Mouse (Mus musculus): ENCODE data around the gene Emc8.

Emc8 gene

GRCm38 (mm10) chr8:120668374-120668905, at the start of gene Emc8:
Gene Emc8 (minus strand): TSS chr8:120668573.
- no peak for DNase-seq (ENCODE audit: low read depth, low spot score)

DNA sequence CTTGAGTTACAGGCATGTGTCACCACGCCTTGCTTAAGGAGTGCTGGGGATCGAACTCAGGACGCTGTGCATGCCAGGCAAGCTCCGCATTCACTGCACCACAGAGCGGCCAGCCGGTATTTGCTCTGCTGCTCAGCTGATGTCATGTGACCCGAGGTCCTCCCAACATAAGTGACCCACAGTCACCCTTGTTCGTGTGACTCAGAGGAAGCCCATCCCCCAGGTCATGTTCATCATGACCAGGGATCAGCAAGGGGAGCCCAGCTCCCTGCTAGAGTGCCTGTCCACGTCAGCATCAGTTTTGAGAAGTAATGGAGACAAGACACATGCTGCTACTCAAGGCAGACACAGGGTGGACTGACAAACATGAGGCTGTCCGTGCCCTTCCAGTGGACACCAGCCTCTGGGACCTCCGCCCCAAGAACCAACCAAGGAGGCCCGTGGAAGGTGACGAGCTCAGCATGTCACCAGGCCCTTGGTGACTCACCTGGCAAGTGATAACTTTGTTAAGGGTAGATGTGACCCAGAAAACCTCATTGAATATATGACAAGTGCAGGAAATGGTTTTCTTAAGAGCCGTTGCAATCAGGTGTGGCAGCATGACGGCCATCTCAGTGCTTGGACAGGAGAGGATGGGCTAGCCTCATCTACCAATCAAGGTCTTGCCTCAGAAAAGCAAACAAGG, 47.8 kb upstream of the Emc8 start:
- DNase-seq (ENCODE audit: low read depth, low spot score): no peak

DNA sequence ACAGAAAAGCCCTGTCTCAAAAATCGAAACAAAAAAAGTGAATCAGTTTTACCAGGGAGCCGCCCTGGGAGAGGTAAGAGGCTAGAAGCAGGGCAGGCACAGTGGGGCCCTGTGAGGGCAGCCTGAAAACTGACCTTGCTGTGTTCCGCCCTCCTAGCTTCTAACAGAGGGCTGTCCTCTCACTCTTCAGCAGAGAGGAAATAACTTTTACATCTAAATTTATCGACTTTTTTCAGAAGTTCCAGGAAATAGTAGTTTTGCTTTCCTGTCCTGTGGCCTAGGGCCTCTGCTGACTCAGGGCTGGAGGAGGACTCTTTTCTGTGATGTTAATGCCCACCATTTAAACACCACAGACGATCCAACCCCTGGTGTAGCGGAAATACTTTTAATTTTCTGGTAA, 46.8 kb upstream of the Emc8 start:
- DNase-seq (ENCODE audit: low read depth, low spot score): no peak

- no peak for DNase-seq (ENCODE audit: low read depth, low spot score)
Observed at GRCm38 (mm10) chr8:120709176-120709575, 40.8 kb upstream of the Emc8 start.

DNA sequence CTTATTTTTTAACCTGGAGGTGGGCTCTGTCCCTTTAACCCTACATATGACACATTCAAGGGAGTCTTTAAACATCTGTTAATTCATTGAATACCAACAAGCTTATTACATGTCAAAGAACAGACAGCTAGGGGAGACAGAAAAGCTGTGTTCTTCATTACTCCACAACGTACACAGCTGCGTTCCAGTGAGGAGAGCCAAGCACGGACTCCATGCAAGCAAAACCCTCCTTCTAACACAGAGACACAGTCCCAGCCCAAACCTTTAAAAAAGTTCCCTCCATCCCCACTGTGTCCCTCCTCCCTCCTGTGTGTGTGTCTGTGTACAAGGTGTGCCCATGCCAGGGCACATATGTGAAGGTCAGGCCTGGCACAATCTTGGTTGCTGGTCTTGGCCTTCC, 37.8 kb upstream of the Emc8 start:
- DNase-seq (ENCODE audit: low read depth, low spot score): no peak

- no peak for DNase-seq (ENCODE audit: low read depth, low spot score)
Observed at GRCm38 (mm10) chr8:120705163-120705562, 36.8 kb upstream of the Emc8 start.

GRCm38 (mm10) chr8:120704203-120704602, 35.8 kb upstream of the Emc8 start:
- no peak for DNase-seq (ENCODE audit: low read depth, low spot score)

DNA sequence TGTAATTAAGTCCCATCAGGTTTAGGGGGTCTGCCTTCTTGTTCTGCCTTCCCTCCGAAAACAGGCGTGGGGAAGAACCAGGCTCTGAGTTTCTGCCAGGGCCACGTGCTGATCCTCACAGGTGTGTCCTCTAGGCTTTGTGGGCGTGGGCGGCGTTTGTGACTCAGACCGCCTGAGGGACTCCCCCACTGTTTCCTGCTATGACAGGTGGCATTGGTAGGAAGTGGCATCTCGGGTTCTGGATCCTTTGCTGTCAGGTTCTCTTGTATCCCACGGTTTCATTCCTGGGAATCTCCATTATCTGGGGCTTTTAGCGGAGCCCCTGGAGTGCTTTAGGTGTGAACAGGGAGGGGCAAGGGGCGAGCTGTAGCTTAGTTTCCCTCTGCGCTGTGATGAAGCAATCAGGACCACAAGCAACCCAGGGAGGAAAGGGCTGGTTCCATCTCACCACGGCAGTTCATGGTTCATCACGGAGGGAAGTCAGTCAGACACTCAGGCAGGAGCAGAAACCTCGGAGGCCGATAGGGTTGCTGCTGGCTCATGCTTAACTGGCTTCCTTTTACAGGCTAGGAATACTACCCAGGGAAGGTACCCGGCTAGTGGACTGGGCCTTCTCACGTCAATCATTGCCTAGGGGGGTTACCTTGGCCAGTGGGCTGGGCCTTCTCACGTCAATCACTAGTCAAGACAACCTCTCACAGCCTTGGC, 33.5 kb upstream of the Emc8 start:
- DNase-seq (ENCODE audit: low read depth, low spot score): no peak

- DNase-seq (ENCODE audit: low read depth, low spot score): no peak
Observed at GRCm38 (mm10) chr8:120700053-120700452, 31.7 kb upstream of the Emc8 start.

GRCm38 (mm10) chr8:120699565-120699964, 31.2 kb upstream of the Emc8 start:
- no peak for DNase-seq (ENCODE audit: low read depth, low spot score)

GRCm38 (mm10) chr8:120699079-120699478, 30.7 kb upstream of the Emc8 start:
- no peak for DNase-seq (ENCODE audit: low read depth, low spot score)

DNA sequence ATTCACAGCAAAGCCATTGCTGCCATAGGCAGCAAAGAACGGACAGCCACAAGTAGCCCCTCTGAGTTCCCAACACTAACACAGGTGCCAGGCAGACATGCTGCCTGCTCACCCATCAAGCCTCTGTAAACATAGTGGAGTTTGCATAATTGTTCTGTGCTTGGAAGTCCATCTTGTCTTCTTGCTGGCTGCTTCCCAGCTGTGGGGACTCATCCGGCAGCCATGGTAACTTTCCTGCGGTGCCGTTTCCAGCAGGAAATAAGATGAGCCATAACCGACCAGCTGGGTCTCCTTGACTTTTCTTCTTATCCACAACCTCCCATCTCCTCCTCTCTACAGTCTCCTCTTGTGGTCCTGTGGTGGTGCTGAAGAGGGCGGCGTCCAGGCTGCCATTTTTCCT, 30.1 kb upstream of the Emc8 start:
- DNase-seq (ENCODE audit: low read depth, low spot score): no peak

GRCm38 (mm10) chr8:120697979-120698272, 29.6 kb upstream of the Emc8 start:
- no peak for DNase-seq (ENCODE audit: low read depth, low spot score)

- DNase-seq (ENCODE audit: low read depth, low spot score): no peak
Observed at GRCm38 (mm10) chr8:120697154-120697978, 29.0 kb upstream of the Emc8 start.

GRCm38 (mm10) chr8:120696401-120697153, 28.2 kb upstream of the Emc8 start:
- no peak for DNase-seq (ENCODE audit: low read depth, low spot score)

DNA sequence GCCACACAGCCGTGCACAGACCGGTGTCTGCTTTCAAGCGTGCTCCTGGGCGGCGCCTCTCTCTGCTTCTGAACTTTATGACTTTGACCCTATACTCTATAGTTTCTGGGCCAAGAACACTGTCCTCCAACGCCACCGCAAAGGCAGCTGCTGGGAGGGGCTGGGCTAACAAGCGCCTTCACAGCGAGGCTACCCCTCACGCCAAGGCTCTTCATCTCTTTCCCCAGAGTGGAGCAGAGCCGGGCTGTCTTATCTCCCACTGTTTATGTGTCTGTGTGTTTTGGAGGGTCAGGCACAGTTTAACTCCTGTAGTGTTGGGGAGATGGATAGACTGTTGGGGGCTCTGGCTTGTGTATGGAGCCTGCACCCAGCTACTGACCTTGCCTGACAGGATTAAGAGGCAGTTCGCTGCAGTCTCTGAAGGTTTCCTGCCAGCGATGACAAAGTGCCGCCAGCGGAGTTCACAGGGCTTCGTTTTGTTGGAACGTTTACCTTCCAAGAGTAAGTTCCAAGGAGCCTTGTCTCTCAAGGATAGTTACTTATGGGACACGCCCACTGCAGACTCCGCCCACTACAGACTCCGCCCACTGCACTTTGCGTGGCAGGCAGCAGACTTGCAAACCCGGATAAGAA, 25.6 kb upstream of the Emc8 start:
- DNase-seq (ENCODE audit: low read depth, low spot score): no peak

DNA sequence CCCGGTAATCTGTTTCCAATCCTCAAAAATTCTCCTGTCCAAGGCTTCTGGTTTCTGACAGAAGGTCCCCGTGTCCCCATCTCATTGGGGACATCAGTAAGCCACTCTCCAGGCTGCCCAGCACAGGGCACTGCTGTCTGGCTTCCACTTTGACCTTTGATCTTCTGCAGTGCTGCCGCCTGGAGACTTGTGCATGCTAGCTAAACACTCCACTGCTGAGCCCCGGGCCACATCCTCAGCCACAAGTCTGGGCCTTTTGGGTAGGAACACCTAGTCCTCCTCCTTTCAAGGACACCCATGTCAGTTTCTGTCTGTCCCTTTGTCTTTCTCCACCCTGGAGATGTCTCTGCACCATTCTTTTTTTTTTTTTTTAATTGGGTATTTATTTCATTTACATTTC, 24.6 kb upstream of the Emc8 start:
- no peak for DNase-seq (ENCODE audit: low read depth, low spot score)

GRCm38 (mm10) chr8:120688511-120688910, 20.1 kb upstream of the Emc8 start:
- no peak for DNase-seq (ENCODE audit: low read depth, low spot score)

GRCm38 (mm10) chr8:120687786-120688185, 19.4 kb upstream of the Emc8 start:
- DNase-seq (ENCODE audit: low read depth, low spot score): no peak

DNA sequence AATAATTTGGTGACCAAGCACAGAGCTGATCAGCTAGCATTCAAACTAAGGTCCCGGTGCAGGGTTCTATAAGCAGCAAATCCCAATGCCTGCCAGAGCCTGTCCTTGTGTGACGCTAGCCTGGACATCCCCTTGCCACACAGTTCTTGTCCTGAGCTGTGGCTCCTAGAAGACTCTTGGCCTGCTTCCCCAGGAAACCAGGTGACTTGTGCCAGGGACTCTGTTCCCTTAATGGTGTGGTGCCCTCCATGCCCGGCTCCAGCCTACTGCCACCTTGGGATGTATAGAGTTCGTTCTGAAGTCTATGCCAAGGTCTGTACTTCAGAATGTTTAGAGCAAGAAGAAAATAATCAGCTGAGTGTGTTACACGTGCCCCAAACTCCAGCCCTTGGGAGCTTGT, 18.2 kb upstream of the Emc8 start:
- no peak for DNase-seq (ENCODE audit: low read depth, low spot score)

DNA sequence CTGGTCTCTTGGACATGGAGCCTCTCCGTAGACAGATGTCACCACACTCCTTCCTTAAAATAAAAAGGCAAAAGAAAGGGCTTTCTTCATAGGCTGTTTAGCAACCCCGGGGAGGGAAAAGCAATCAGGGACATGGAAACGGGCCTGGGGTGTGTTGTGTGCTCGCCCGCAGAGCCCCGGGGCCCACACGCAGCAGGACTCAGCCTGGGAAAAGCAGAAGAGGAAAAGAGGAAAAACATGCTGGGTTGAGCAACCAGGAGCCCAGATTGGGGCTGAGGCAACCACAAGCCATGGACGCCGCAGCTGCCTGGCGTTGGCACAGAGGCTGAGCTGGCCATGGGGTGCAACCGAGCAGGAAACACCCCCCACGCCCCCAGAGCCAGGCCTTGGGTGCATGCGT, 17.7 kb upstream of the Emc8 start:
- no peak for DNase-seq (ENCODE audit: low read depth, low spot score)

All from brain, embryonic 18.5 days (tissue).